Mouse (Mus musculus) heart, adult 2 months (tissue): ENCODE data around the gene Crxos.

Source experiments
- CTCF ChIP-seq: fragments of 200-600 bp; IDR thresholded peaks from 2 replicates; pipeline ENCODE4 v1.8.1; 2022; ENCODE audit warnings: antibody characterized with exemption, mild to moderate bottlenecking, moderate library complexity
- POLR2A ChIP-seq: fragments of 200-500 bp; IDR thresholded peaks from 2 replicates; pipeline ENCODE4 v1.6.1; 2011; ENCODE audit warnings: mild to moderate bottlenecking, low read depth, low read length, control low read depth; ENCODE audit not compliant: insufficient read depth

- TF ChIP-seq POLR2A (no peak), CTCF (no peak)
Measured at GRCm38 (mm10) chr7:15894251-15894650, 11.8 kb downstream of the Crxos start.
